Mouse (Mus musculus) neutrophil, adult 5-6 weeks (primary cell): ENCODE results near the gene Ccdc155. TPM values are rescaled to one million over a fixed set of nuclear protein-coding genes. Genes with fewer than 3 reads are reported as not detected.
A peak's percentile ranks its signal among the peaks of the same experiment; 100 is the strongest.

Experiments used
- ATAC-seq: fragments of 151-379, 151-347 bp; 2 replicates; pipeline ENCODE4 v1.8.0; 2017; ENCODE audit warnings: mild to moderate bottlenecking, moderate TSS enrichment; ENCODE audit not compliant: insufficient number of reproducible peaks, poor library complexity, low FRiP score, severe bottlenecking; ENCODE audit errors: extremely low read depth
- total RNA-seq: library from RNA; stranded (forward); fragments of 200-1000 nt; gene quantifications from 2 replicates; pipeline ENCODE4 v1.2.3, GENCODE M21; 2017

Gene Ccdc155
- total RNA-seq, 1 experiment from 2014 or later, result 0.35 TPM

GRCm38 (mm10) chr7:45229459-45230203, 24.9 kb upstream of the Ccdc155 start:
- ATAC-seq, result peak; percentile 79

GRCm38 (mm10) chr7:45229046-45229445, 24.4 kb upstream of the Ccdc155 start:
- no peak for ATAC-seq

- ATAC-seq, result no peak
Measured at GRCm38 (mm10) chr7:45228548-45228947, 23.9 kb upstream of the Ccdc155 start.

GRCm38 (mm10) chr7:45226421-45226820, 21.7 kb upstream of the Ccdc155 start:
- ATAC-seq, result no peak

- no peak for ATAC-seq
Measured at GRCm38 (mm10) chr7:45224826-45225225, 20.1 kb upstream of the Ccdc155 start.

- ATAC-seq, result no peak
Measured at GRCm38 (mm10) chr7:45221680-45222079, 17.0 kb upstream of the Ccdc155 start.

GRCm38 (mm10) chr7:45216442-45217183, 11.9 kb upstream of the Ccdc155 start:
- no peak for ATAC-seq

- ATAC-seq, result no peak
Measured at GRCm38 (mm10) chr7:45215673-45216441, 11.2 kb upstream of the Ccdc155 start, which contains the start of gene Tead2. Tead2 (plus strand) TSS chr7:45215753.

- ATAC-seq, result no peak
Measured at GRCm38 (mm10) chr7:45213708-45214107, 9.0 kb upstream of the Ccdc155 start.

- ATAC-seq, result no peak
Measured at GRCm38 (mm10) chr7:45212356-45212755, 7.7 kb upstream of the Ccdc155 start.

- ATAC-seq, result peak; percentile 58; the same call in 1 of the 2 replicates
Measured at GRCm38 (mm10) chr7:45211851-45212251, 7.2 kb upstream of the Ccdc155 start, which contains the start of gene Dkkl1. Dkkl1 (minus strand) TSS chr7:45212147.

- ATAC-seq, result no peak
Measured at GRCm38 (mm10) chr7:45211070-45211469, 6.4 kb upstream of the Ccdc155 start.

GRCm38 (mm10) chr7:45208260-45208659, 3.6 kb upstream of the Ccdc155 start:
- ATAC-seq, result no peak

- no peak for ATAC-seq
Measured at GRCm38 (mm10) chr7:45202654-45203053, 2.0 kb downstream of the Ccdc155 start.

- no peak for ATAC-seq
Measured at GRCm38 (mm10) chr7:45198961-45199360, 5.7 kb downstream of the Ccdc155 start.

GRCm38 (mm10) chr7:45198435-45198834, 6.3 kb downstream of the Ccdc155 start:
- ATAC-seq, result peak; percentile 39; the same call in 1 of the 2 replicates

- ATAC-seq, result no peak
Measured at GRCm38 (mm10) chr7:45196994-45197393, 7.7 kb downstream of the Ccdc155 start.

- ATAC-seq, result no peak
Measured at GRCm38 (mm10) chr7:45196176-45196535, 8.5 kb downstream of the Ccdc155 start.

GRCm38 (mm10) chr7:45195341-45196175, 9.1 kb downstream of the Ccdc155 start:
- no peak for ATAC-seq
